Mouse (Mus musculus) stomach, embryonic 14.5 days (tissue): ENCODE measurements around the gene Muc3. TPM values are rescaled to one million over a fixed set of nuclear protein-coding genes. Genes with fewer than 3 reads are reported as not detected.
"Not testable (repeated sequence)": the region's sequence is repeated elsewhere in the genome, so short reads cannot be mapped to it uniquely, and the experiment has no call there.

ENCODE experiments used
- ATAC-seq: fragments of 200-750 bp; cut with Nextera tagmentation; 2 replicates; pipeline ENCODE4 v1.8.0; 2017; ENCODE audit warnings: low read depth, moderate TSS enrichment; ENCODE audit not compliant: insufficient number of reproducible peaks, insufficient read depth, low FRiP score
- H3K27ac ChIP-seq: fragments of 300-500 bp; sonication (generic); 2 replicates; pipeline ENCODE4 v1.5.1; 2014; ENCODE audit warnings: mild to moderate bottlenecking, low read length, moderate library complexity, mixed read lengths
- H3K27me3 ChIP-seq: fragments of 300-500 bp; sonication (generic); 2 replicates; pipeline ENCODE4 v1.6.1; 2014; ENCODE audit warnings: low read length, control low read depth, mixed read lengths; ENCODE audit not compliant: control insufficient read depth, insufficient read depth
- H3K36me3 ChIP-seq: fragments of 300-500 bp; sonication (generic); 2 replicates; pipeline ENCODE4 v1.6.1; 2014; ENCODE audit warnings: mild to moderate bottlenecking, control low read depth, low read length, moderate library complexity, mixed read lengths; ENCODE audit not compliant: control insufficient read depth, insufficient read depth
- H3K4me1 ChIP-seq: fragments of 300-500 bp; sonication (generic); 2 replicates; pipeline ENCODE4 v1.6.1; 2014; ENCODE audit warnings: low read length, control low read depth, mixed read lengths; ENCODE audit not compliant: control insufficient read depth, insufficient read depth
- H3K4me2 ChIP-seq: fragments of 300-500 bp; sonication (generic); replicated peaks from 2 replicates; pipeline ENCODE4 v1.6.1; 2014; ENCODE audit warnings: low read depth, low read length, control low read depth
- H3K4me3 ChIP-seq: fragments of 300-500 bp; sonication (generic); 2 replicates; pipeline ENCODE4 v1.5.1; 2014; ENCODE audit warnings: low read depth, low read length, control low read depth
- H3K9ac ChIP-seq: fragments of 300-500 bp; sonication (generic); replicated peaks from 2 replicates; pipeline ENCODE4 v1.6.1; 2014; ENCODE audit warnings: low read depth, mild to moderate bottlenecking, control low read depth, low read length, moderate library complexity, mixed read lengths
- H3K9me3 ChIP-seq: fragments of 300-500 bp; sonication (generic); 2 replicates; pipeline ENCODE4 v1.6.1; 2016; ENCODE audit warnings: low read depth, low read length, control low read depth; ENCODE audit not compliant: control insufficient read depth
- WGBS: fragments of 180-500 bp; shearing (Covaris S2); extraction: QIAGEN DNeasy Blood & Tissue Kit; methylation state at CpG from one replicate; pipeline ENCODE4 v1.1.7; 2014; 5-methylcytosine and 5-hydroxymethylcytosine counted together
- polyA plus RNA-seq: library from polyadenylated mRNA; unstranded; fragments of >200 nt; fragmentation: Nextera tagmentation; extraction: Ambion mirVana; gene quantifications from 2 replicates; pipeline ENCODE4 v1.2.1, GENCODE M21; 2014

The Muc3 gene
- polyA plus RNA-seq, 1 experiment from 2014 or later: not detected

DNA sequence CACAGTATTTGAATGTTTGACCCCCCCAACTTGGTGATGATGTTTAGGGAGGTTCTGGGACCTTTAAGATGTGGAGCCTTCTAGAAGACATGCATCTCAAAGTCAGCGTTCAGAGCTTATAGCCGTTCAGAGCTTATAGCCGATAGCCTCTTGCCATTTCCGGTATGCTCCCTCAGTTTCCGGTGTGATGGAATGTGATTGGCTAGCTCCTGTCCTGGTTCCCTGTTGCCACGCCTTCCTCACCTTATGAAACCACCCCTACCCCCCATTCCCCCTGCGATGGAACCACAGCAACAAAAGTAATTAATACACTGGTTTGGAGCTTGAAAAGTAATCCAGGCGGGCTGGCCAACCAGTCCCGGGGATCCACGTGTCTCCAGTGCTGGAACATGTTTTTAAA lies 10.1 kb downstream of the Muc3 start:
- ATAC-seq: no peak
- H3K9ac ChIP-seq: no peak overlapping the region
- no peaks in the 10 kb centered on the region for H3K4me1 ChIP-seq
- H3K9me3 ChIP-seq: no peaks in the 10 kb centered on the region
- no peak overlapping the region for H3K27ac ChIP-seq
- no peaks in the 10 kb centered on the region for H3K36me3 ChIP-seq
- no peaks in the 10 kb centered on the region for H3K27me3 ChIP-seq
- no peak overlapping the region for H3K4me2 ChIP-seq
- H3K4me3 ChIP-seq: no peak overlapping the region
- 86% methylated on average over 10 of the region's 10 CpGs for WGBS

DNA sequence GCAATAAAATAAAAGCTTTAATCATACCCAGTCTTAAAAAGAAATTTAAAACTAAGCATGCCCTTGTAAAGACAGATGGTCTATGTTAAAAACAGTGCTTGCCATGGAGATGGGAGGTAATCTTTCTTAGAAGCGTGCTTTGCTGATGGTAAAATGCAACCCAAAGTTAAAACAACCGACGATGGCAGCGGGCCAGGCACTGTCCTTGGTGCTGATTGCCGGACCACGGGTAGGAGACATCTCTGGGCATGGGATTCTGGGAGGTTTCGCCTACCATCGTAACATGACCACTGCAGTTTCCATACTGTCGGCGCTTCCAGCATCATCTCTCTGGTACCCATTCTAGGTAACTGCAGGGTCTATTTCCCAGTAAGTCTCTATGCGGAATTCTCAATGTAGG lies 14.2 kb downstream of the Muc3 start:
- no peaks in the 10 kb centered on the region for H3K27me3 ChIP-seq
- H3K4me1 ChIP-seq: no peaks in the 10 kb centered on the region
- no peaks in the 10 kb centered on the region for H3K9me3 ChIP-seq
- no peak overlapping the region for H3K27ac ChIP-seq
- H3K4me3 ChIP-seq: no peak overlapping the region
- no peak overlapping the region for H3K9ac ChIP-seq
- WGBS: 26% methylated on average over 11 of the region's 11 CpGs
- no peaks in the 10 kb centered on the region for H3K36me3 ChIP-seq
- H3K4me2 ChIP-seq: no peak overlapping the region
- no peak for ATAC-seq

DNA sequence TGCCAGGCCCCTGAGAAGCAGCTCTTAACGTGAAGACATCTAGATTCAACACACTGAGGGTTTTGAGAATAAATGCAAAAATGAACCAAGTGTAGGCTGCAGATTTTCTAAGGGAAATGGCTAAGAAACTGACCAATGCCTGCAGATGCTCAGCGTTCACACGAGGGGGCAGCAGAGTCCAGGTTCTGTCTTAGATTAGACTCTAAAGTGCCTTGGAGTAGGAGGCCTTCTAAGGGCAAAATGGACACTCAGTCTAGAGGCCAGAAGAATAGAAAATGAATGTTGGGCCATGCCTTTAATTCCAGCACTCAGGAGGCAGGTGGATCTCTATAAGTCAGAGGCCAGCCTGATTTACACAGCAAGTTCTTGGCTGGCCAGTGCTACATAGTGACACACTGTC lies 17.6 kb downstream of the Muc3 start:
- Histone ChIP-seq H3K36me3 (no peaks in the 10 kb centered on the region), H3K9ac (no peak overlapping the region), H3K27me3 (no peaks in the 10 kb centered on the region), H3K27ac (no peak overlapping the region), H3K4me3 (no peak overlapping the region), H3K9me3 (no peaks in the 10 kb centered on the region), H3K4me2 (no peak overlapping the region), H3K4me1 (0 out of 2 replicates have a peak, but pooled peaks cover 3% of the 10 kb centered on the region)
- no peak for ATAC-seq
- WGBS: 2% methylated on average over 3 of the region's 3 CpGs

DNA sequence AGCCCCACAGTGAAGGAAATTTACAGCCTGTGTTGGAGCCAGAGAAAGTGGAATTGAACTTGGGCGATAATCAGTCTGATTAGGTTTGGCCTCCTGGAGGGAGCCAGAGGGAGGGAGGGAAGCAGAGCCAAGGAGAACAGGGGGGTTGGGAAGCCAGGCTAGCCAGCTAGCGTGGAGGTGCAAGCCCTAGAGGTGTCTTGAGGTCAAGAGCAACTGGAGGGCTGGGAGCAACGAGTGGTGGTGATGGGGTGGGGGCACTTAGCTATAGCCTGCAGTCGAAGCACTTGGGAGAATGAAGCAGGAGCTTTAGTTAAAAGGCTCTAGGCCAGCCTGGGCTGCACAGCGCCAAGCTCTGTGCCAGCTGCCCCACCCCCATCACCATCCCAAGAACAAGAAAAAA lies 19.8 kb downstream of the Muc3 start:
- ATAC-seq: no peak
- WGBS: 17% methylated on average over 5 of the region's 5 CpGs
- Histone ChIP-seq H3K9me3 (no peaks in the 10 kb centered on the region), H3K27ac (no peak overlapping the region), H3K9ac (no peak overlapping the region), H3K4me1 (0 out of 2 replicates have a peak, but pooled peaks cover 3% of the 10 kb centered on the region), H3K4me3 (no peak overlapping the region), H3K27me3 (no peaks in the 10 kb centered on the region), H3K36me3 (no peaks in the 10 kb centered on the region), H3K4me2 (no peak overlapping the region)

DNA sequence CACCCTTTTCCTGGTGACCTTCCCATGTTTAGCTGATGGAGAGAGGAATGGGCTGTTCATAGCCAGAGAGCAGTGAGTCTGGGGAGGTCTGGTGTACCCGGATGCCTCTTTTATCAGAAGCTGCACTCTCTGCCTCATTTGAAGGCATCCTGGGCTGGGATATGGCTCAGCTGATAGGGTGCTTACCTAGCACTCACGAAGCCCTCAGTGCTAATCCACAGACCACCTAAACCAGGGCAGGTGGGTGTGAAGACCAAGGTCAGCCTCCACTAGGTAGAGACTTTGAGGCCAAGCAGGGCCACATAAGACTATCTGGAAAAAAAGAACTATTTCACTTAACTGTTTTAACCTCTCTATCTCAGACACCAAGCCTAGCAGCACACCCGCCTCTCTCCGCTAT lies 25.6 kb downstream of the Muc3 start:
- Histone ChIP-seq H3K9me3 (no peaks in the 10 kb centered on the region), H3K4me3 (no peak overlapping the region), H3K4me1 (no peaks in the 10 kb centered on the region), H3K4me2 (no peak overlapping the region), H3K27me3 (no peaks in the 10 kb centered on the region), H3K36me3 (no peaks in the 10 kb centered on the region), H3K9ac (no peak overlapping the region), H3K27ac (no peak overlapping the region)
- WGBS: 80% methylated on average over 4 of the region's 4 CpGs
- ATAC-seq: no peak

DNA sequence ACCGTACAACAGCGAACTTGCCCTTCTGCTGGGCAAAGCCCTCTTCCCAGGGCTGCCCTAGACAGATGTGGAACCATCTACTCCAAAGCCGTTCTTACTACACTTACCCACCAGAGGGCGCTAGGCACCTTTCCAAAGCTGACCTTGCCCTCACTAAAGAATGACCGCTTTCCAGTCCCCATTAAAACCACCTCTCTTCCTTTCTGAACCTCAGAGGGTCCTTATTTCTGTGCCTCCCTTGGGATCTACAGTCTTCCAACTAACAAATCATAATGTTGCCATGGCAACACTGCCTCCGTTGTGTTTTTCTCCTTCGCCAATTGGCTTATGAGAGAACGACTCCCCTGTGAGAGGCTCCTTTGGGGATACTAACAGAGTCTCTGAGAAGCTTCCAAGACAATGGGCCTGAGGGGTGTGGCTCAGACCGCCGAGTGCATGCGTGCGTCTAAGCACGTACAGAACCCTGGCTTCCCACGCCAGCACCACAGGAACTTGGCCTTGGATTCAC lies 26.4 kb downstream of the Muc3 start:
- Histone ChIP-seq H3K36me3 (no peaks in the 10 kb centered on the region), H3K4me3 (no peak overlapping the region), H3K9me3 (no peaks in the 10 kb centered on the region), H3K27ac (no peak overlapping the region), H3K4me2 (no peak overlapping the region), H3K27me3 (no peaks in the 10 kb centered on the region), H3K9ac (no peak overlapping the region), H3K4me1 (no peaks in the 10 kb centered on the region)
- peak; percentile 79; the same call in 1 of the 2 replicates for ATAC-seq
- 11% methylated on average over 14 of the region's 14 CpGs for WGBS

DNA sequence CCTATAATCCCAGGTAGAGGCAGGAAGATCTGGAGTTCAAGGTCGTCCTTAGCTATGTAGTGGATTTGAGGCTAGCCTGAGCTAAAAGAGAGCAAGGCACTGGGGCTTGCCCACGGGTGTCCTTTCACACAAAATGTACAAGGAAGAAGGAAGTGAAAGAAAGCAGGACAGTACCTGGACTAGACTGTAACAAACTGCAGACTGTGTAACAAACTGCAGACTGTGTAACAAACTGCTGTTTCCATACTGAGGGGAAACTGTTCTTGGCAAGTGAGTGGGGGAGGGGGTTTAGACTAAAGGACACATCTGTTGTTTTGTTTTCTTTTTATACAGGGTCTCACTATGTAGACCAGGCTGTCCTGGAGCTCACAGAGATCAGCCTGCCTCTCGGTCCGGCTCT lies 27.8 kb downstream of the Muc3 start:
- Histone ChIP-seq H3K27ac (no peak overlapping the region), H3K9me3 (no peaks in the 10 kb centered on the region), H3K4me2 (no peak overlapping the region), H3K9ac (no peak overlapping the region), H3K36me3 (no peaks in the 10 kb centered on the region), H3K4me3 (no peak overlapping the region), H3K4me1 (no peaks in the 10 kb centered on the region), H3K27me3 (no peaks in the 10 kb centered on the region)
- 76% methylated on average over 4 of the region's 4 CpGs for WGBS
- no peak for ATAC-seq

DNA sequence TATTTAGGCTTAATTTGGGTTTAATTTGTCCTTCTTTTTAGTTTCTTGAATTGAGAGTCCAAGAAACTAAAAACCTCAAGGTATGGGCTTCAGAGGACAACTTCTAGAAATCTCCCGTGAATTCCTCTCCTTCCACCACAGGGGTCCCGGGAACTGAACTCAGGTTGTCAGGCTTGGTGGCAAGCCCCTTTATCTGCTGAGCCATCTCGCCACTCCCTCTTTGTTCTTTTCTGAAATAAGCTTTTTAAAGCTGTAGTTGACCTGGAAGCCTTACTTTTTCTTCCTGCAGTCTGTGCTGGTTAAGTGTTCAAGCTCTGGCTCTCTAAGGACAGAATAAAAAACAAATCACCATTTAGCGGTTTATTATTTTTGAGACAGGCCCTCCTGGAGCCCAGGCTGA lies 30.2 kb downstream of the Muc3 start:
- 79% methylated on average over 4 of the region's 4 CpGs for whole genome bisulfite sequencing
- Histone ChIP-seq H3K4me1 (peaks cover 4% of the 10 kb centered on the region; the same call in 1 of the 2 replicates), H3K36me3 (peaks cover under 1% of the 10 kb centered on the region; the same call in 1 of the 2 replicates), H3K9me3 (no peaks in the 10 kb centered on the region; the same call in 1 of the 2 replicates), H3K9ac (no peak overlapping the region), H3K27ac (no peak overlapping the region), H3K27me3 (no peaks in the 10 kb centered on the region), H3K4me3 (no peak overlapping the region), H3K4me2 (no peak overlapping the region)
- no peak for ATAC-seq

DNA sequence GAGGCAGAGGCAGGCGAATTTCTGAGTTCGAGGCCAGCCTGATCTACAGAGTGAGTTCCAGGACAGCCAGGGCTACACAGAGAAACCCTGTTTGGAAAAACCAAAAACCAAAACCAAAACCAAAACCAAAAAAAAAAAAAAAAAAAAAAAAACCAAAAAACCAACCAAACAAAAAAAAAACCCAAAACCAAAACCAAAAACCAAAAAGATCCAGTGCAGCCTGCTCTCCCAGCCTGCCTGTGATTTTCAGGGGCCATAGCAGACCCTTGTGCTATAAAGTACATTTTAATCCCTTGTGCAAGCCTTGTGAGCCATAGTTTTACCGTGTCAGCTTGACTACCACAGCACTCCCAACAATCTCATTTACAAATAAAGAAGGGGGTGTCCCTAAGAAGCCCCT lies 31.1 kb downstream of the Muc3 start:
- not testable (repeated sequence) for ATAC-seq, H3K27me3 ChIP-seq
- WGBS: 83% methylated on average over 3 of the region's 3 CpGs

More for the DNA sequence above, 31.1 kb downstream of the Muc3 start:
- H3K4me3 ChIP-seq, H3K9ac ChIP-seq, H3K4me1 ChIP-seq, H3K4me2 ChIP-seq, H3K27ac ChIP-seq, H3K36me3 ChIP-seq, H3K9me3 ChIP-seq: not testable (repeated sequence)
